Mouse (Mus musculus) limb, embryonic 11.5 days (tissue): ENCODE data around the gene Terb1. TPM values are rescaled to one million over a fixed set of nuclear protein-coding genes. Genes with fewer than 3 reads are reported as not detected.
A peak's percentile ranks its signal among the peaks of the same experiment; 100 is the strongest.

Experiments used
- ATAC-seq: fragments of 200-750 bp; cut with Nextera tagmentation; 2 replicates; pipeline ENCODE4 v1.8.0; 2017; ENCODE audit warnings: low read depth; ENCODE audit not compliant: insufficient number of reproducible peaks, low FRiP score, low TSS enrichment
- DNase-seq: peaks from one replicate; pipeline ENCODE4 v3.0.0-alpha.2; 2015; ENCODE audit warnings: low spot score
- H3K27ac ChIP-seq: fragments of 300-500 bp; sonication (generic); replicated peaks from 2 replicates; pipeline ENCODE4 v1.5.1; 2014; ENCODE audit warnings: low read depth, mild to moderate bottlenecking, low read length
- H3K27me3 ChIP-seq: fragments of 300-500 bp; sonication (generic); 2 replicates; pipeline ENCODE4 v1.6.1; 2014; ENCODE audit warnings: mild to moderate bottlenecking, low read length, mixed read lengths; ENCODE audit not compliant: control insufficient read depth, insufficient read depth
- H3K36me3 ChIP-seq: fragments of 300-500 bp; sonication (generic); 2 replicates; pipeline ENCODE4 v1.6.1; 2014; ENCODE audit warnings: mild to moderate bottlenecking, low read length, moderate library complexity, mixed read lengths; ENCODE audit not compliant: control insufficient read depth, insufficient read depth
- H3K4me1 ChIP-seq: fragments of 300-500 bp; sonication (generic); 2 replicates; pipeline ENCODE4 v1.6.1; 2014; ENCODE audit warnings: low read length, mixed read lengths; ENCODE audit not compliant: control insufficient read depth, insufficient read depth
- H3K4me2 ChIP-seq: fragments of 300-500 bp; sonication (generic); 2 replicates; pipeline ENCODE4 v1.6.1; 2014; ENCODE audit warnings: low read depth, mild to moderate bottlenecking, moderate library complexity; ENCODE audit not compliant: severe bottlenecking
- H3K4me3 ChIP-seq: fragments of 300-500 bp; sonication (generic); 2 replicates; pipeline ENCODE4 v1.5.1; 2014; ENCODE audit warnings: low read depth, low read length
- H3K9ac ChIP-seq: fragments of 300-500 bp; sonication (generic); 2 replicates; pipeline ENCODE4 v1.6.1; 2014; ENCODE audit warnings: mild to moderate bottlenecking, low read length
- H3K9me3 ChIP-seq: fragments of 300-500 bp; sonication (generic); 2 replicates; pipeline ENCODE4 v1.6.1; 2016; ENCODE audit warnings: low read length; ENCODE audit not compliant: control insufficient read depth
- WGBS: fragments of 180-500 bp; shearing (Covaris S2); extraction: QIAGEN DNeasy Blood & Tissue Kit; methylation state at CpG from one replicate; pipeline ENCODE4 v1.1.7; 2014; 5-methylcytosine and 5-hydroxymethylcytosine counted together
- polyA plus RNA-seq: library from polyadenylated mRNA; unstranded; fragments of >200 nt; fragmentation: Nextera tagmentation; extraction: Ambion mirVana; gene quantifications from 2 replicates; pipeline ENCODE4 v1.2.1, GENCODE M21; 2014

Gene Terb1
- polyA plus RNA-seq, 1 experiment from 2014 or later = 0.24 TPM

DNA sequence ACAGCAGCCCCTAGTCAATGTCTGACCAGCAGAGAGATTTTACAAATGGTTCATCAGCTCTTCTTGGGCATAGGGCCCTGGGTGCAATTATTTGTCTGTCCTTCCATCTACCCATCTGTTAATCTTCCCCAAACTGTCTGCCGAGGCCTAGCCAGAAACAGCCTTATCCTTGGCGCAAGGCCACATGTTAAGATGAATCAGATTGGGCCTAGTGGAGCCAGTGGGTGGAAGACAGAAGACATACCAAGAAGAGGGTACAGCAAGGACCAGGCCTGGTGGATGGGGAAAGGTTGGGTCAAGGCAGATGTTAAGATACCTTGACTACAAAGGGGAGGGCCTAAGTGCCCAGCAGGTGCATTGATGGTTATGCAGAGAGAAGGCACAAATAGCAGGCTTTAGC is 29.9 kb upstream of the Terb1 start:
- peaks cover 59% of the 10 kb centered on the region for H3K27me3 ChIP-seq
- H3K9ac ChIP-seq = no peak overlapping the region
- H3K4me3 ChIP-seq = no peak overlapping the region
- no peak for DNase-seq
- H3K27ac ChIP-seq = no peak overlapping the region
- no peaks in the 10 kb centered on the region for H3K36me3 ChIP-seq
- no peaks in the 10 kb centered on the region for H3K4me1 ChIP-seq
- no peak overlapping the region for H3K4me2 ChIP-seq
- no peak for ATAC-seq
- no peaks in the 10 kb centered on the region for H3K9me3 ChIP-seq
- 93% methylated on average over 2 of the region's 2 CpGs for WGBS

DNA sequence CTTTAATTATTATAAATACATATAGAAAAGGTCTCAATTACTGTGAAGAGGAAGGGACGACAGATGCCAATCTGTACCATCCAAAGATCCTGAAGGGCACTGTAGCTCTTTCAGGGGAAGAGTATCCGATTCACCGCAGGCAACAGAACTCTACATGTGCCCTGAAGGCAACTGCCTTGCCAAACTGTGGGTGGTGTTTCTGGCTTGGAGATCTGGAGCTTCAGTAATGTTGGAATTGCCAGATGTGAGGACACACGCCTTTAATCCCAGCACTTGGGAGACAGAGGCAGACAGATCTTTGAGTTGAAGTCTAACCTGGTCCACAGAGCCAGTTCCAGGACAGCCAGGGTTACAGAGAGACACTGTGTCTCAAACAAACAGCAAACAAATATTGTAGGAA is 29.2 kb upstream of the Terb1 start:
- H3K4me3 ChIP-seq = no peak overlapping the region
- no peak overlapping the region for H3K27ac ChIP-seq
- H3K36me3 ChIP-seq = no peaks in the 10 kb centered on the region
- DNase-seq = no peak
- WGBS = 84% methylated on average over 4 of the region's 4 CpGs
- peaks cover 54% of the 10 kb centered on the region for H3K27me3 ChIP-seq
- ATAC-seq = no peak
- H3K9ac ChIP-seq = no peak overlapping the region
- H3K4me1 ChIP-seq = no peaks in the 10 kb centered on the region
- H3K4me2 ChIP-seq = no peak overlapping the region
- no peaks in the 10 kb centered on the region for H3K9me3 ChIP-seq

DNA sequence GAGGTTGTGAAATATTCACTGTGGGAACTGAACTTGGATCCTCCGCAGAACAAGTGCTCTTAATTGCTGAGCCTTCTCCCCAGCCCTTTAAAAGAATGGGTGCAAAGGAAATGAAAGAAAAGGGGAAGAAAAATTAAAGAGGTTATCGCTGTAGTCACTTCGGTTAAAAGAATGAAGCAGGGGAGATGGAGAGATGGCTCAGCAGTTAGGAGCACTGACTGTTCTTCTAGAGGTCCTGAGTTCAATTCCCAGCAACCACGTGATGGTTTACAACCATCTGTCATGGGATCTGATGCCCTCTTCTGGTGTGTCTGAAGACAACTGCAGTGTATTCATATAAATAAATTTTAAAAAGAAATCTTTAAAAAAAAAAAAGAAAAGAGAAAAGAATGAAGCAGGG is 26.3 kb upstream of the Terb1 start:
- Histone ChIP-seq H3K36me3 (no peaks in the 10 kb centered on the region), H3K4me1 (peaks cover 7% of the 10 kb centered on the region; the same call in 1 of the 2 replicates), H3K27ac (no peak overlapping the region), H3K4me2 (no peak overlapping the region), H3K4me3 (no peak overlapping the region), H3K9ac (no peak overlapping the region), H3K27me3 (peaks cover 27% of the 10 kb centered on the region), H3K9me3 (no peaks in the 10 kb centered on the region)
- DNase-seq (no peak), ATAC-seq (no peak)
- WGBS = 81% methylated on average over 4 of the region's 4 CpGs

DNA sequence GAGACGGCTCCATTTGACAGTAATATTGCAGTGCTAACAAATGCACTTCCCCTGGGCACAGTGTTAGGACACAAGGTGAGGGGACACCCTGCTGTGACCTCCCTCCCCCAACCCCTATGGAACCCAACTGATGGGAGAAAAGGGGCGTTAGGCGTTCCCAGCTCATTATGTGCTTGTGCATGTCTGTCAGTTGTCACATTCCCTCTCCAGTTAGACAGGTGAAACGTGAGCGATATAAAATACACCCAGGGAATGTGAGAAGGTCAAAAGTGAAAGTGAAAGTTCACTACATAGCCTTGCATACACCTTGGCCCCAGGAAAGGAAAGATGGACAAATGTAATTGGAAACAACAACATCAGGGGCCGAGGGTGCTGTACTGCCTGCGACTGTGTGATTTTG is 25.7 kb upstream of the Terb1 start:
- no peak for DNase-seq
- H3K4me2 ChIP-seq = no peak overlapping the region
- no peak overlapping the region for H3K4me3 ChIP-seq
- peaks cover 7% of the 10 kb centered on the region; the same call in 1 of the 2 replicates for H3K4me1 ChIP-seq
- peaks cover 20% of the 10 kb centered on the region for H3K27me3 ChIP-seq
- 30% methylated on average over 7 of the region's 7 CpGs for WGBS
- no peaks in the 10 kb centered on the region for H3K36me3 ChIP-seq
- ATAC-seq = no peak
- no peak overlapping the region for H3K27ac ChIP-seq
- H3K9ac ChIP-seq = no peak overlapping the region
- H3K9me3 ChIP-seq = no peaks in the 10 kb centered on the region

DNA sequence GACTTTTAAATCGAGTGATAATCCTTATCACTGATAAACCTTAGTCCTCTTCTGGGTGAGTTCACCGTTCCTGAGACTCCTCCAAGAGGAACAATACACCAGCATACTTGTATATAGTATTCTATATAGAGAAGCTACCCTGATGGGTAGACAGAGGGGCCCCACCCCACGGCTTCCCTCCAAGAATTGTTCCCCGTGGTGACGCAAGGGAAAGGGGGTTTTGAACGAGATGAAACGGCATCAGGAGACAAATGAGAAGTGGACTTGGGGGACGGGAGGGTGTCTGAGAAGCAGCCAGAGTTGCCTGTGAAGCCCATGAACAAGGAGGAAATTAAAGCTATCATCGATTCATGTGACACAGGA is 25.1 kb upstream of the Terb1 start:
- Histone ChIP-seq H3K36me3 (peaks cover 1% of the 10 kb centered on the region; the same call in 1 of the 2 replicates), H3K4me1 (peaks cover 7% of the 10 kb centered on the region; the same call in 1 of the 2 replicates), H3K4me2 (peak overlapping the region; percentile 49), H3K27ac (no peak overlapping the region), H3K9ac (no peak overlapping the region), H3K27me3 (peaks cover 14% of the 10 kb centered on the region), H3K9me3 (no peaks in the 10 kb centered on the region), H3K4me3 (peak overlapping the region; percentile 92; the same call in 1 of the 2 replicates)
- 15% methylated on average over 9 of the region's 9 CpGs for WGBS
- DNase-seq (no peak), ATAC-seq (peak; percentile 60)

DNA sequence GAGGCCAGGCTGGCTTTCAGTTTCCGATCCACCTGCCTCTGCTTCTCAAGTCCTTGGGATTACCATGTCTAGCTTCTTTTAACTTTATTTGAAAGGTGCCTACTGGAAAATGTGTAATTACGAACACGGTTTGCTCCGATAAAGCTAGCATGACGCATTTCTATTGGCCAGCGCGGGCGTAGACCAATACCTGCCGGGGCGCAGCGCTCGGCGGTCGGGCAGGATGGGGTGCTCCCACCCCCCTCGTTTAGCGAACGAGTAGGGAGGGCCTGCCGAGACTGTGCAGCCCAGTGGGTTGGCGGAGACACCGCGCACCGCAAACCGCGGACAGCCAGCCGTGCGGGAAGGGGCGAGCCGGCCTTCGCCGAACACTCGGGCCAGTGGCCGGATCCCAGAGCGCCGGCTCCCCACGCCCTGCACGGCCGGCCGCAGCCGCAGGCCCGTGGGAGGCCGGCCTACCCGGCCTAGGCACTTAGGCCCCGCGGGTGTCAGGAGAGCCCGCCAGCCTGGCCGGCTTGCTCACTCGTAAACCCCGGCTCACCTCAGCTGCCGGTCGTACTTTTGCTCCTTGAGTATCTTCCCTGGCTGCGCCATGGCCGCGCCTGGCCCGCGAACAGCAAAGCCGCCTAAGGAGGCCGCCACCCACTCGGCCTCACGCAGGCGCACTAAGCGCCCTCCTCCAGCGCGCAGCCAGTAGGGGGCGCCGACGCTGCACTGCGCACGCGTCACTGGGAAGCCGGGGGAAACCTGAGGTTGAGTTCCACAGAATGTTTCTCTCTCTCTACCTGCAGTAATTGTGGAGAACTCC is 24.5 kb upstream of the Terb1 start, which contains the start of the genes Nae1 and Car7:
TSS of gene Nae1 (minus strand) at position 667 of the 808 bp plus-strand sequence.
TSS of gene Car7 (plus strand) at position 719 of the 808 bp plus-strand sequence.
- Histone ChIP-seq H3K4me3 (peak within 1 kb of the TSS; percentile 92), H3K4me1 (peaks cover 7% of the 10 kb centered on the region; the same call in 1 of the 2 replicates), H3K36me3 (peaks cover 4% of the 10 kb centered on the region; the same call in 1 of the 2 replicates), H3K9me3 (no peaks in the 10 kb centered on the region), H3K4me2 (peak within 1 kb of the TSS; percentile 56), H3K27ac (peak within 1 kb of the TSS; percentile 68; the same call in 1 of the 2 replicates), H3K9ac (peak within 1 kb of the TSS; percentile 96), H3K27me3 (peaks cover 8% of the 10 kb centered on the region)
- ATAC-seq (peak; percentile 92), DNase-seq (peak; percentile 96)
- under 1% methylated on average over 65 of the region's 70 CpGs for WGBS

DNA sequence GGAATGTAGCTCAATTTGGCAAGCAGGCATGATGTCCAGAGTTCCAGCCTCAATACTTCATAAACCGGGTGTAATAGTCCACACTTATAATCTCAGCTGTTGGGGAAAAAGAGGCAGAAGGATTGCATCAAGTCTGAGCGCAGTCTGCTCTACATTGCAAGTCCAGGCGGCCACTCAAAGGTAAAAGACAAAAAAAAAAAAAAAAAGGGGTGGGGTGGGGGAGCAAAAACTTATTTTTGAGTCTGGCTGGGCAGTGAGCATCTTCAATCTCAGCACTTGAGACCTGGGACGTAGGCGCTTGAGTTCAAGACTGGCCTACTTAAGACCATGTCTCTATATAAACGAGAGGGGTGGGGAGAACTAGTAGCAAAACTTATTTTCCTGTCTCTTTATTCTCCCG is 23.8 kb upstream of the Terb1 start:
- DNase-seq = no peak
- Histone ChIP-seq H3K36me3 (peaks cover 4% of the 10 kb centered on the region; the same call in 1 of the 2 replicates), H3K9ac (peak overlapping the region; percentile 96), H3K27me3 (0 out of 2 replicates have a peak, but pooled peaks cover 5% of the 10 kb centered on the region), H3K4me2 (peak overlapping the region; percentile 56), H3K4me3 (peak overlapping the region; percentile 92), H3K27ac (no peak overlapping the region), H3K9me3 (no peaks in the 10 kb centered on the region), H3K4me1 (peaks cover 7% of the 10 kb centered on the region; the same call in 1 of the 2 replicates)
- WGBS = 26% methylated on average over 7 of the region's 7 CpGs
- ATAC-seq = peak; percentile 6; the same call in 1 of the 2 replicates

DNA sequence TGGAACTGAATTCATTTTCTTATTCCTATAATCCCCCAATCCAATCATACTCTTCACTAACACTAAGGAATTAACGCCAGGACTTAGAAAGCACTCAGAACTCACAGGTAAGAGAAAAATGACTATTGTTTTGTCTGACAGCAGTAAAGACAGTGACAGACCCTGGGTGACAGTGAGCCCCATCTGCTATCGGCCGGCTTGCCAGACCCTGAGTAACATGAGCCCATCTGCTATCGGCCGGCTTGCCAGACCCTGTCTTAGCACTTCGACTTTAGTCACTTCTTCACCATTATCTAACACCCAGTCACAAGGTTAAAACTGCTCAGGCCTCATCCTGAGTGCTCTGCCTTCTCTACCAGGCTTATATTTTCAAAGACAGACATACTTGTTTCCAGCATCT is 20.0 kb upstream of the Terb1 start:
- H3K4me3 ChIP-seq = no peak overlapping the region
- H3K9ac ChIP-seq = no peak overlapping the region
- H3K4me2 ChIP-seq = no peak overlapping the region
- WGBS = 93% methylated on average over 6 of the region's 6 CpGs
- ATAC-seq = no peak
- no peak overlapping the region for H3K27ac ChIP-seq
- DNase-seq = no peak
- H3K4me1 ChIP-seq = peaks cover 7% of the 10 kb centered on the region; the same call in 1 of the 2 replicates
- peaks cover 9% of the 10 kb centered on the region; the same call in 1 of the 2 replicates for H3K36me3 ChIP-seq
- H3K9me3 ChIP-seq = no peaks in the 10 kb centered on the region
- H3K27me3 ChIP-seq = no peaks in the 10 kb centered on the region
